Mouse (Mus musculus): ENCODE data around the gene Ankrd45.
"Not testable (repeated sequence)": the region's sequence is repeated elsewhere in the genome, so short reads cannot be mapped to it uniquely, and the experiment has no call there.

Gene Ankrd45

DNA sequence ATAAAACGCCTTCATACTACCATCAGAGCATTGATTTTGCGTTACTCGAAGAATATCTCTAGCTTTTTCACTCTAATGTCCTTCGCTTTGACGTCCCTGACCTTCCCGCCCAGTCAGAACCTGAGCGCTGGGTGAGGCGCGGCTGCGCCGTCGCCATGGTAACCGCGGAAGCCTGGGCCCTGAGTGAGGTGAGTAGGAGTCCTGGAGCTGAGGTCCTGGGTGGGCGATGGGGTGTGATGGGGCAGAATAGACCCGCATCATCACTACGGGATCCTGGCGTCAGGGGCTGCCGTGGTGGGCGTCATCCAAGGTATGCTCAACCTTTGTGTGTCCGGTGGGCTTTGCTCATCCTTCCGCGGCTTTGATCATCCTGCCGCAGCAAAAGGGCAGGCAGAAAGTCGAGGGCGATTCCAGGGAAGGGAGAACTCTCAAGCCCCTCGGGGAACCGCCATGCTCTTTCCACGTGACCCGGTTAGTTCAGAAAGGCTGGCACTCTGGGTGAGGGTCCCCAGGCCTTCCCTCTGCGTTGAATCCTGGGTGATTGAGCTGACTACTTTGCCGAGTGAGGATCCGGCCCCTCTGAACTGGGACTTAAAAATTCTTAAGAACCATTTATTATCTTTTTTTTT lies at the start of gene Ankrd45:
Gene Ankrd45, plus strand, starts transcription at position 161 of the 629 bp plus-strand sequence.
- DNase-seq (ENCODE audit: low spot score): no peak

- DNase-seq (ENCODE audit: low spot score): no peak
These were observed 42.6 kb upstream of the Ankrd45 start for GRCm38 (mm10) chr1:161099721-161100405.

DNA sequence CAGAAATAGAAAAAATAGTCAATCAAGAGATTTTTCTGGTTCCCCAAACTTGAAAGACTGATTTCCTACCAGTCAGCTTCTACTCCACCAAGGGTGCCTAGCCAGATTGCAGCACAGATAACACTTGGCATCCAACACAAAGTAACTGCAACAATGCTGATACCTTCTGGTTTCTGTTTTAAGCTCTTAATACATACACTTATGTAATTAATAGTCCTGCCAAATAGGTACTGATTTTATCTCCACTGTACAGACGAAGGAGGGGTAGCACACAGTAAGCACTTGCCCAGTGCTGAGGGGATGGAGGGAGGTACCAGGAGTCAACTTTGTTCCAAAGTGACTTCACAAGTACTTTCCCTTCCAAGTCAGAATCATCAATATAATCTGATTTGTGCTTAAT lies 38.6 kb upstream of the Ankrd45 start:
- DNase-seq (ENCODE audit: low spot score): no peak

DNA sequence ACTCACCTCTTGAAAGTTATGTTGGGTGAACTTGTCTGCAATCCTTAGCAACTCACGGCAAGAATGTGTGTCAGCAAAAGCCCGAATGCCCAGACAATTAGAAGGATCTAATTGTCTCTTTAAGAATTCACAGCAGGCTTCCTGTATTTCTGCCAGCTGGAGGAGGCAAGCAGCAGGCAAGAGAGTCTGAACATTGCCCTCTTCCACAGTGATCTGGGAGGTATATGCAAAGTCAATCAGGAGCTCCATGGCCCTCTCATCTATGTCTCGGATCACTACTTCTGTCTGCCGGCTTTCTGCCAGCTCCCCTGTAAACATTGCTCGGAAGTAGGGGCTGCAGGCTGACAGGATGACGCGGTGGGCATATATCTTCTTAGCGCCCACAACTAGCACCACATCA lies 33.3 kb upstream of the Ankrd45 start:
- DNase-seq (ENCODE audit: low spot score): no peak

GRCm38 (mm10) chr1:161114591-161114990 lies 27.9 kb upstream of the Ankrd45 start:
- DNase-seq (ENCODE audit: low spot score): no peak

GRCm38 (mm10) chr1:161122661-161123418 lies 19.7 kb upstream of the Ankrd45 start:
- no peak for DNase-seq (ENCODE audit: low spot score)

GRCm38 (mm10) chr1:161126461-161126860 lies 16.0 kb upstream of the Ankrd45 start:
- no peak for DNase-seq (ENCODE audit: low spot score)

DNA sequence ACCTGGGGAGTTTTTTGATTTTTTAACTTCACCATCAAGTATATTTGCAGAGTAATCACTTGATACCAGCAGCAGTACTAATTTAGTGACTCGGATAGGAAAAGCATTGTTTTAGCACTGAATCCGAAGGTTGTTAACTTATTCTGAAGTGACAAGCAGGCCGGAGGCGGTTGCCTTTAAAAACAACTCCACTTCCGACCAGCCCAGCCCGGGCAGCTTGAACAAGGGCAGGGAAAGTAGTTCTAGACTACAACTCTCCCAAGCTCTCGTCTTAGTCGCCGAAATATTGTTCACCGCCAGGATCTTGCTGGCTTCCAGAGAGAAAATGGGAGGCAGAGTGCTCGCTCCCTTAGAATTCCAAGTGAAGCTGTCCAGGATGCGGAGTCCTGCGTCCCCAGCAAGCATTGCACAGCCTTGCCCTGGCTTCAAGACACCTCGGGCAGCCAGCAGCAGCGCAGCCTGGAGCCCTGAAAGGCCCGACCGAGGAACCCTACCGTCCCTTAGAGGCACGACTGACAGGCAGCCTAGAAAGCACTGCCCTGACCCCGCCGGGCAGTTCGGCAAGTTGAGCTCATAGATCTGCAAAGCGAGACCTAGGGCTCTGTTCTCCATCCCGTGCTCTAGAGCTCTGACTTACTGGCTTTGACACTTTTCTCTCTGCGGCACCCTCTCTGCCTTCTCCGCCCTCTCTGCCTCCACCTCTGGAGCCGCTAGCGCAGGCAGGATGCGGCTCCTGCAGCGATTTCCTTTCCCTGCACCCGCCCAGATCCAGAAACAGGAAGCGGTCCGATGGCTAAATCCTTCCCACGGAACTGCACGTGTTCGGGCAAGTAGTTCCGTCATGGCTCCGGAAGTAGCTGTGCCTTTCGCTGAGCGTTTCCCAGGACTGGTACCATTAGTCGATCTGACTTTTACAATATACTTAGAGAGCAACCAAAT lies 11.5 kb upstream of the Ankrd45 start, which contains the start of gene Klhl20:
Gene Klhl20, minus strand, starts transcription at position 786 of the 939 bp plus-strand sequence.
- DNase-seq (ENCODE audit: low spot score): peak; percentile 73

- no peak for DNase-seq (ENCODE audit: low spot score)
These were observed 3.0 kb upstream of the Ankrd45 start for GRCm38 (mm10) chr1:161139496-161139895.

- DNase-seq (ENCODE audit: low spot score): no peak
These were observed 2.3 kb upstream of the Ankrd45 start for GRCm38 (mm10) chr1:161140026-161140762.

DNA sequence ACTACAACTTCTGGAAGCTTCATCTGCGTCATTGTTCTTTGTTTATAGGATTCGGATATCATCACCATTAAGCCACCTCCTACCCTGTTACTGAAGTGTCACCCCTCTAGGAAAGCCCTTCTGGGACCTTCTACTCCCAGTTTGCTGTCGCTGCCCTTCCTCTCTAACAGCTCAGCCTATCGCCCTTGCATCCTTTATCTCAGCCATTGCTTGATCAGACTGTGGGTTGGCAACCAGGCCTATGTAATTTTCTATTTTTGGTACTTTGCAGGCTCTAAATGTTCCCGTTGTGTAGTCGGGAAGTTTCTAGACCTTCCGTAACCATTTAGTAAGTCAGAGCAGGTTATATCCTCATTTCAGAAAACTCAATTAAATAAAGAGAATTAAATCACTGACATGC lies 725 bp downstream of the Ankrd45 start:
- DNase-seq (ENCODE audit: low spot score): no peak

- not testable (repeated sequence) for DNase-seq (ENCODE audit: low spot score)
These were observed 3.1 kb downstream of the Ankrd45 start for GRCm38 (mm10) chr1:161145611-161146010.

- no peak for DNase-seq (ENCODE audit: low spot score)
These were observed 5.4 kb downstream of the Ankrd45 start for GRCm38 (mm10) chr1:161147888-161148287.

- DNase-seq (ENCODE audit: low spot score): no peak
These were observed 8.6 kb downstream of the Ankrd45 start for GRCm38 (mm10) chr1:161151098-161151497.

- no peak for DNase-seq (ENCODE audit: low spot score)
These were observed 14.1 kb downstream of the Ankrd45 start for GRCm38 (mm10) chr1:161156546-161156945.

DNA sequence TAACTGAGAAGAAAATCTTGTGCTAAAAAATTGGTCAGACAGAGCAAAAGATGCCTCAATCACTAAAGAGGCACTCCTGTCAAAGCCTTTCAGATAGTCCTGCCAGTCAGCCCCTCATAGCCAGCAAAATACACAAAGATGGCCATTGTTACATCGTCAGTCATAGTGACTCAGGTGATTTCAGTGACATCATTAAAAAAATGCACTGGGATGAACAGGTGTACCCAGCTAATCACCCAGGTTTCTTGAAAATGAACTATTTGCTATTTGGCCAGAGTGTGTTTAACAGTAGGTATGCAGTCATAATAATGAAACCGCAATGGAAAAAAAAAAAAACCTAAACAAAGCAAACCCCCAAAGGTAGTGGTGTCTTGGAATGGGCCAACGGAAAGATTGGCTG lies 16.7 kb downstream of the Ankrd45 start, which contains the start of gene Tex50:
Gene Tex50, minus strand, starts transcription at position 101 of the 400 bp plus-strand sequence.
- no peak for DNase-seq (ENCODE audit: low spot score)

- DNase-seq (ENCODE audit: low spot score): no peak
These were observed 17.8 kb downstream of the Ankrd45 start for GRCm38 (mm10) chr1:161160266-161160665.

- DNase-seq (ENCODE audit: low spot score): peak; percentile 16
These were observed 28.2 kb downstream of the Ankrd45 start for GRCm38 (mm10) chr1:161170651-161171050.

DNA sequence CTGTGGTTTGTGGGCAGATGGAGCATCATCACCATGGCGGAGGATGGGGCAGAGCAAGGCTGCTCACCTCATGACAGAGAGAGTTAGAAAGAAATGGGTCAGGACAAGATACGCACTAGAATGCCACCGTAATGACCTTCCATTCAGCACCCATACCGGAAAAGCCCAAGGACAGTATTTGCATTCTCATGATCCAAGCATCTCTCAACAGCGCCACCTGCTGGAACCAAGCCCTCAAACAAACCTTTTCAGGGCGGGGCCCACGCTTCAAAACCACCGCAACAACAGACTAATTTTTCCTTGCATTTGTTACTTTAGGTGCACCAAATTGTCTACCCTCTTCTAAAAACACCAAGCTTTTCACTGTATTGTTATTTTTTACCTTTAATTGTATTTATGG lies 38.2 kb downstream of the Ankrd45 start:
- no peak for DNase-seq (ENCODE audit: low spot score)

GRCm38 (mm10) chr1:161182386-161182785 lies 39.9 kb downstream of the Ankrd45 start:
- DNase-seq (ENCODE audit: low spot score): no peak

- no peak for DNase-seq (ENCODE audit: low spot score)
These were observed 41.2 kb downstream of the Ankrd45 start for GRCm38 (mm10) chr1:161183677-161184076.
